Mouse (Mus musculus) frontal cortex, postnatal 36 days (tissue): ENCODE data around the gene Prss34.
A peak's percentile ranks its signal among the peaks of the same experiment; 100 is the strongest.

Experiments
- DNase-seq, 2 experiments: peaks; one replicate each; pipeline ENCODE4 v3.0.0; 2022; ENCODE audit warnings: low spot score in 2 of 2

Prss34 gene

GRCm38 (mm10) chr17:25298094-25298493, at the start of gene Prss34:
Gene Prss34 (plus strand): TSS chr17:25298394.
- no peak for DNase-seq

- DNase-seq = no peak
These were observed 47.9 kb upstream of the Prss34 start for GRCm38 (mm10) chr17:25250181-25250835.

- no peak for DNase-seq
These were observed 45.6 kb upstream of the Prss34 start for GRCm38 (mm10) chr17:25252643-25253042.

GRCm38 (mm10) chr17:25253760-25254159, 44.4 kb upstream of the Prss34 start:
- peak in 1 of 2 experiments; percentile 38 for DNase-seq

GRCm38 (mm10) chr17:25255110-25255509, 43.1 kb upstream of the Prss34 start:
- no peak for DNase-seq

GRCm38 (mm10) chr17:25256140-25256754, 41.9 kb upstream of the Prss34 start, which contains the start of gene Baiap3:
Gene Baiap3 (minus strand): TSS chr17:25256364.
- no peak for DNase-seq

GRCm38 (mm10) chr17:25257804-25258261, 40.4 kb upstream of the Prss34 start:
- no peak for DNase-seq

GRCm38 (mm10) chr17:25264453-25264852, 33.7 kb upstream of the Prss34 start:
- DNase-seq = peak in 1 of 2 experiments; percentile 42

GRCm38 (mm10) chr17:25270795-25271335, 27.3 kb upstream of the Prss34 start:
- no peak for DNase-seq

- no peak for DNase-seq
These were observed 25.9 kb upstream of the Prss34 start for GRCm38 (mm10) chr17:25272326-25272725.

GRCm38 (mm10) chr17:25272951-25273705, 25.1 kb upstream of the Prss34 start:
- DNase-seq = peak; percentile 95

- peak; percentile 97 to 98 for DNase-seq
These were observed 24.3 kb upstream of the Prss34 start for GRCm38 (mm10) chr17:25273706-25274501.

- no peak for DNase-seq
These were observed 23.4 kb upstream of the Prss34 start, which contains the start of gene Ube2i for GRCm38 (mm10) chr17:25274571-25275346. Gene Ube2i (minus strand): TSS chr17:25274622.

GRCm38 (mm10) chr17:25275833-25276232, 22.4 kb upstream of the Prss34 start:
- DNase-seq = no peak

GRCm38 (mm10) chr17:25282133-25282532, 16.1 kb upstream of the Prss34 start:
- DNase-seq = no peak

- peak; percentile 46 to 63 for DNase-seq
These were observed 13.2 kb upstream of the Prss34 start for GRCm38 (mm10) chr17:25285033-25285432.

- DNase-seq = peak; percentile 38 to 45
These were observed 9.4 kb upstream of the Prss34 start for GRCm38 (mm10) chr17:25288842-25289241.

GRCm38 (mm10) chr17:25290411-25290810, 7.8 kb upstream of the Prss34 start:
- no peak for DNase-seq

- no peak for DNase-seq
These were observed 4.7 kb upstream of the Prss34 start for GRCm38 (mm10) chr17:25293495-25293894.

- no peak for DNase-seq
These were observed 4.1 kb upstream of the Prss34 start for GRCm38 (mm10) chr17:25294111-25294510.
